Mouse (Mus musculus): ENCODE data around the gene Fip1l1. TPM values are rescaled to one million over a fixed set of nuclear protein-coding genes. Genes with fewer than 3 reads are reported as not detected.

Fip1l1 gene
- 89.2 and 92.6 TPM in 2 replicates for polyA plus RNA-seq (2014; fragmentation: Nextera tagmentation; extraction: Ambion mirVana)

DNA sequence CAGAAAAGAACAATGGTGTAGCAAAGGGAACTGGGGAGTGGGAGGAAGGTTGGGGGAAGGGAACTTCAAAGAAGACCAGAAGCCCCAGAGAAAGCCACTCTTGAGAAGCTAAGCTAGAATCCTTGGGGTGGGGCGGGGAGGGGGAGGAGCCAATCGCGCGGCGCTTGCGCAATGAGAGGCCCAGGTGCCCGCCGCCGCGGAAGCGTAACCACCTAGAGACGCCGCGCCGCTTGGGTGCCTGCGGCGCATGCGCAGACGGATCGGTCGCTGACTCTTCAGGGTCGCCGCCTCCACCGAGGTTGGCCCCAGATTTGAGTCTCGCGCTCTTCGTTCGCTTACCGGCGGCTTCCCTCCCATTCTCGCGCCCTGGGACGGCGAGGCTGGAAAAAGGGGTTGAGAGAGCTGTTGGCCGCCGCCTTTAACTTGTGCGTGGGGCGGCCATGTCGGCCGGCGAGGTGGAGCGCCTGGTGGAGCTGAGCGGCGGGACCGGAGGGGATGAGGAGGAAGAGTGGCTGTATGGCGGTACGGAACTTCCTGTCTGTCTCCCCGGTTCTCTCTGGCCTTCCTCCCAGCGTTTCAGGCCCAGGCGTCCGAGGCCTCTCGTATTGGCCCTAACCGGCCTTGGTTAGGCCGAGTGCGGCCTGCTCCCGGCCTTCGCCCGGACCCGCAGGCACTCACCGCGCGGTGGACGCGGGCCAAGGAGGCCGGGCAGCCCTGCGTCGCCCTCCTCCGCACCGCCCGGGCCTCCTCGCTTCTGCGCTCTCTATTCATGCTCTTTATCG lies at the start of gene Fip1l1:
Gene Fip1l1 (plus strand): TSS at position 210 of the 782 bp plus-strand sequence.
- peak within 1 kb of the TSS; percentile 81 for H3K4me2 ChIP-seq
- ATAC-seq (ENCODE audit: insufficient read depth) (peak; percentile 84), DNase-seq (peak; percentile 99)
- peak within 1 kb of the TSS; percentile 86 for H3K4me3 ChIP-seq (ENCODE audit: low read depth, low read length)
- H3K9me3 ChIP-seq (ENCODE audit: low read depth, low read length), result no peaks in the 10 kb centered on the region
- peaks cover 20% of the 10 kb centered on the region for H3K36me3 ChIP-seq (ENCODE audit: insufficient read depth)
- WGBS, result under 1% methylated on average over 73 of the region's 73 CpGs
- no peaks in the 10 kb centered on the region for H3K27me3 ChIP-seq (ENCODE audit: insufficient read depth, low read length)
- peaks cover 11% of the 10 kb centered on the region; the same call in 1 of the 2 replicates for H3K4me1 ChIP-seq (ENCODE audit: insufficient read depth)
- TF ChIP-seq CTCF (IDR thresholded peaks at IDR 0.05; ENCODE audit: low read depth), result no peak
- peak within 1 kb of the TSS; percentile 93 for H3K9ac ChIP-seq
- H3K27ac ChIP-seq (ENCODE audit: low read depth), result peak within 1 kb of the TSS; percentile 94

DNA sequence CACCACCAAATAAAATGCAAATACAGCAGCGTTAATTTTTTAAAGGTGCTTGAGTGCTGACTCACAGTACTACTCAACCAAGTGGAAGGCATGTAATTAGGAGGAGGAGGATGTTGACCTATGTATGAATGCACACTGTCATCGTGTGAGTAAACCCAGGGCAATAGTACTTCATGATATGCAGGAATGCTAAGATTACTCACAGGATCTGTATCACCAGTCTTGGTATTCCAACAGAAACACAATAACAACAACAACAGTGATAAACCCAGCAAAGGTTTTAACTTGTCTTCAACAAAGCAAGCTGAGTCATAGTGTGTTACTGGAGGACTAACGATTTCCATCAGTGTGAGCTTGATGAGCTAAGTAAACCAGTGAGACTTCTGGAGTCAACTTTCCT lies 42.5 kb upstream of the Fip1l1 start:
- Histone ChIP-seq H3K36me3 (ENCODE audit: insufficient read depth) (no peaks in the 10 kb centered on the region), H3K27ac (ENCODE audit: low read depth) (no peak overlapping the region), H3K27me3 (ENCODE audit: insufficient read depth, low read length) (no peaks in the 10 kb centered on the region), H3K9ac (no peak overlapping the region), H3K9me3 (ENCODE audit: low read depth, low read length) (no peaks in the 10 kb centered on the region), H3K4me3 (ENCODE audit: low read depth, low read length) (no peak overlapping the region), H3K4me2 (no peak overlapping the region), H3K4me1 (ENCODE audit: insufficient read depth) (no peaks in the 10 kb centered on the region)
- DNase-seq, result no peak
- no peak for ATAC-seq (ENCODE audit: insufficient read depth)
- WGBS, result 83% methylated on average over 3 of the region's 3 CpGs
- no peak for TF ChIP-seq CTCF (IDR thresholded peaks at IDR 0.05; ENCODE audit: low read depth)

DNA sequence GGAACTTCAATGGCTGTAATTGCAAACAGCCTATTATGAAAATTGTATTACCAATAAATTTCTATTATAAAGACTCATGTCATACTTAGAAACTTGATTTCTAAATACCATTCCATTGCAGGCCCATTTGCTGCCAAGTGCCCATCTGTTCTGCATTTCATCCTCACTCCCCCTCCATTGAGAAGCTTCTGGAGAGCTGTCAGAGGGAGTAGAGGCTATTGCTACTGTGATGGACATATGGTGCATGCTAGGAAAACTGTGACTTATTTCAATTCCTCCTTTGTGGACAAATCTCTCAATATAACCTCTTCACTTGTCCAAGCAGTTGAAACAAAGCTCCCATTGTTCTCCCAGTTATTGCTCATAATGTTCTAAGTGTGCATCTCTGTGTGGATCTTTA lies 23.6 kb upstream of the Fip1l1 start:
- DNase-seq (peak; percentile 24), ATAC-seq (ENCODE audit: insufficient read depth) (no peak)

DNA sequence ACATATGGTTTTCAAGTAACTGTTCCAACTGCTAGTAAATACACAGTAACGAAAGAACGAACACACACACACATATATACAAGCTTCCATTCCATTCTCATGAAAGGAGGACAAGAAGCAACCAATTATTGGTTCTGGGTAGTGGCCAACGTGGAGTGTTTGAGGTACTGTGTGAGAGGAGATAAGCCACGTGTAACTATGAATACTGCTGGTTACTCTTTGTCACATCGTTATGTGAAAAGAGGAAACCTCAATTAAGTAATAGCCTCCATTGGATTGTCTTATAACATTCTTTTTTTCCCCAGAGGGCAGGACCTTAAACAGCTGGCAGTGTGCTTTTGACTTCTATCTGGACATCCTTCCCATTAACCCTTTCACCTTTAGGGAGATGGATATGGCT lies 8.2 kb upstream of the Fip1l1 start:
- 68% methylated on average over 5 of the region's 5 CpGs for WGBS
- no peak overlapping the region for H3K4me3 ChIP-seq (ENCODE audit: low read depth, low read length)
- no peaks in the 10 kb centered on the region for H3K36me3 ChIP-seq (ENCODE audit: insufficient read depth)
- ATAC-seq (ENCODE audit: insufficient read depth) (no peak), DNase-seq (no peak)
- H3K4me2 ChIP-seq, result no peak overlapping the region
- H3K27me3 ChIP-seq (ENCODE audit: insufficient read depth, low read length), result no peaks in the 10 kb centered on the region
- no peak for TF ChIP-seq CTCF (IDR thresholded peaks at IDR 0.05; ENCODE audit: low read depth)
- no peaks in the 10 kb centered on the region for H3K9me3 ChIP-seq (ENCODE audit: low read depth, low read length)
- no peak overlapping the region for H3K9ac ChIP-seq
- no peak overlapping the region for H3K27ac ChIP-seq (ENCODE audit: low read depth)
- 0 out of 2 replicates have a peak, but pooled peaks cover 5% of the 10 kb centered on the region for H3K4me1 ChIP-seq (ENCODE audit: insufficient read depth)

More for the DNA sequence above, 23.6 kb upstream of the Fip1l1 start:
- H3K27me3 ChIP-seq (ENCODE audit: insufficient read depth, low read length), result no peaks in the 10 kb centered on the region
- no peak for TF ChIP-seq CTCF (IDR thresholded peaks at IDR 0.05; ENCODE audit: low read depth)
- no peak overlapping the region for H3K9ac ChIP-seq
- no peak overlapping the region for H3K27ac ChIP-seq (ENCODE audit: low read depth)
- H3K4me3 ChIP-seq (ENCODE audit: low read depth, low read length), result no peak overlapping the region
- H3K4me1 ChIP-seq (ENCODE audit: insufficient read depth), result no peaks in the 10 kb centered on the region
- H3K36me3 ChIP-seq (ENCODE audit: insufficient read depth), result no peaks in the 10 kb centered on the region
- no peaks in the 10 kb centered on the region for H3K9me3 ChIP-seq (ENCODE audit: low read depth, low read length)
- H3K4me2 ChIP-seq, result no peak overlapping the region

DNA sequence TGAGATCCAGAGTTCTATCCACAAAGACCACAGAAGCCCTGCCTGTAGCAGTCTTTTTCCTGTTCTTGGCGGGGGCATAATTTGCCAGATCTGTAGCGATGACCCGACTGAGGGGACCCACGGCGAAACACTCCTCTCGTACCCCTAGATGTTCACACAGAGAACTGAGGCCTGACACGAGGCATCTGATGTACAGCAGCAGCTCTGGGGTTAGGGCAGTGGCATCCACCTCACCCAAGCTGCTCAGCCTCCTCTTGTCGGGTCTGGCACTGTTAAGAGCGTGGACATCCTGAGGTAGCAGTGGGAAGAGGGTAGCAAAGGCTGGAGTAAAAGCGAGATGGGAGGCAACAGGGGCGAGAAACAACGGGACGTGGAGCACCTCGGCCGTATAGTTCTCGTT lies 4.5 kb upstream of the Fip1l1 start:
- ATAC-seq (ENCODE audit: insufficient read depth) (no peak), DNase-seq (no peak)
- Histone ChIP-seq H3K9ac (peak overlapping the region; percentile 60), H3K27me3 (ENCODE audit: insufficient read depth, low read length) (no peaks in the 10 kb centered on the region), H3K36me3 (ENCODE audit: insufficient read depth) (no peaks in the 10 kb centered on the region), H3K27ac (ENCODE audit: low read depth) (no peak overlapping the region), H3K9me3 (ENCODE audit: low read depth, low read length) (no peaks in the 10 kb centered on the region), H3K4me2 (peak overlapping the region; percentile 99), H3K4me1 (ENCODE audit: insufficient read depth) (0 out of 2 replicates have a peak, but pooled peaks cover 5% of the 10 kb centered on the region), H3K4me3 (ENCODE audit: low read depth, low read length) (peak overlapping the region; percentile 85)
- 18% methylated on average over 16 of the region's 16 CpGs for WGBS
- TF ChIP-seq CTCF (IDR thresholded peaks at IDR 0.05; ENCODE audit: low read depth), result no peak

DNA sequence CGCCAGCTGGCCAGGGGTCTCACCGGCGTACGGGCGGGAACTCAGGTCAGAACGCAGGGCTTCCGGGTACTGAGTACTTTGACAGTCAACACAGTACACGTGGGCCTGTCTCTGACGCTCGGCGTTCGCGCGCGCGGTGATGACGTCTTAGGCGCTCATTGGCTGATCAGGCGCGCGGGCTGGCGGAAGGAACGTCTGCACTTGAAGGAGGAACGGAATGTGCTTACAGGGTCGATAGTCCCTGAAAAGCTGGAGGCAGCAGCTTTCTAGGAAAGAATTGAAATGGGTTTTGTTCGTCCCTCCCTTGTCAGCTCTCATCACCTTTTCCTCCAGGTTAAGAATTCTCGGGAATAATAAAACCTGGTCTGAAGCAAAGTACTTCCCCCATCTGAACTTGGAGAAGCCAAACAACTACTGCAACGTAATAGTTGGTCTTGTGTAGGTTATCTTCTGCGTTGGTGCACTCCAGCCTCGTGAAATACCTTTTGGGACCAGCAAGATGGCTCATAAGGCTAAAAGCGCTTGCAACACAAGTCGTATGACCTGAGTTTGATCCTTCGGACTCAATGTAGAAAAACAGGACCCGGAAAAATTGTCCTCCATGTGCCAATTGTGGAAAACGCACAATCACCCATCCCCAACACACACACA lies 3.5 kb upstream of the Fip1l1 start, which contains the start of gene Scfd2:
Gene Scfd2 (minus strand): TSS at position 130 of the 651 bp plus-strand sequence.
- Histone ChIP-seq H3K9ac (peak within 1 kb of the TSS; percentile 60), H3K27me3 (ENCODE audit: insufficient read depth, low read length) (no peaks in the 10 kb centered on the region), H3K27ac (ENCODE audit: low read depth) (peak within 1 kb of the TSS; percentile 83), H3K4me1 (ENCODE audit: insufficient read depth) (peaks cover 7% of the 10 kb centered on the region; the same call in 1 of the 2 replicates), H3K4me3 (ENCODE audit: low read depth, low read length) (peak within 1 kb of the TSS; percentile 85), H3K9me3 (ENCODE audit: low read depth, low read length) (no peaks in the 10 kb centered on the region), H3K36me3 (ENCODE audit: insufficient read depth) (no peaks in the 10 kb centered on the region), H3K4me2 (peak within 1 kb of the TSS; percentile 99)
- 7% methylated on average over 35 of the region's 35 CpGs for WGBS
- peak; percentile 89 for ATAC-seq (ENCODE audit: insufficient read depth)
- peak; percentile 99 for DNase-seq
- no peak for TF ChIP-seq CTCF (IDR thresholded peaks at IDR 0.05; ENCODE audit: low read depth)

All from lung, embryonic 14.5 days (tissue).